In the genomic region with DNA sequence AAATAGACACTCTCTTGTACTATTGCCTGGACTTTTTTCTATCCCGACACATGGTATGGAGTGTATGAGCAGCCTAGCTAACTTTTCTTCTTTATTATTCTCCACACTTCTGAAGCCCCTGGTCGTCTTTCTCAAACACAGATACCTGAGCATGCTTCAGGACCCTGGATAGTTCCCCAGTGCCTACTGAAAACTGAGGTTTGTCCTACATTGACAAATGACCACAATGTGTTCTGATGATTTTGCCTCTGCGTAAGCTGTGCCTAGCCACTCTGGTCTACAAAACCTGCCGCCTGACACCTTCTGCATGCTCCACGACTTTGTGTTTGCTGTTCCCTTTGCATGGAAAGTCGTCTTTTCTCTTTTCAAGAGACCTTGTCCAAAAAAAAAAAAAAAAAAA, we compare ENCODE assay signal across 13 mouse cellular contexts. TPM values are rescaled to one million over a fixed set of nuclear protein-coding genes. Genes with fewer than 3 reads are reported as not detected.
A peak's percentile ranks its signal among the peaks of the same experiment; 100 is the strongest.
DNase-seq lines count a peak whose midpoint lies in the region; ATAC-seq and TF ChIP-seq lines count a peak whose summit lies in the region.
"Had no signal": no experiment of that assay in that cellular context is flagged by ENCODE, and none has a peak within 500 bp of the region (broad histone marks: within the 10 kb centered on the region; RNA-seq: fewer than 3 reads in every experiment).

No protein-coding gene starts in this region.

- WGBS in lung, embryonic 14.5 days: 36% methylated on average over 6 of the region's 6 CpGs
- 42% methylated on average over 6 of the region's 6 CpGs for WGBS in lung, adult 2 months
- WGBS in limb, embryonic 11.5 days: 63% methylated on average over 6 of the region's 6 CpGs
- 55% methylated on average over 6 of the region's 6 CpGs for WGBS in hindbrain, embryonic 14.5 days

- no peak overlapping the region for H3K9ac ChIP-seq in lung, embryonic 14.5 days
- no peak overlapping the region for H3K9ac ChIP-seq in limb, embryonic 11.5 days (ENCODE audit: low read length)
- no peak overlapping the region for H3K9ac ChIP-seq in hindbrain, embryonic 14.5 days

- H3K27me3 ChIP-seq in lung, embryonic 14.5 days (ENCODE audit: insufficient read depth, low read length): no peaks in the 10 kb centered on the region
- no peaks in the 10 kb centered on the region for H3K27me3 ChIP-seq in limb, embryonic 11.5 days (ENCODE audit: control insufficient read depth, insufficient read depth, low read length)
- H3K27me3 ChIP-seq in hindbrain, embryonic 14.5 days (ENCODE audit: control insufficient read depth, insufficient read depth, low read length): no peaks in the 10 kb centered on the region

- DNase-seq in adrenal gland, postnatal 10 days: peak; percentile 41
- DNase-seq in adrenal gland, postnatal 4 days (ENCODE audit: low spot score in 2 of 2): no peak
- DNase-seq in lung, embryonic 14.5 days: peak; percentile 80
- DNase-seq in lung, adult 2 months: no peak
- DNase-seq in R1 (ENCODE audit: low read depth, low spot score): peak; percentile 62
- DNase-seq in limb, embryonic 11.5 days (ENCODE audit: low spot score): peak; percentile 80
- no peak for DNase-seq in hindbrain, embryonic 14.5 days (ENCODE audit: low spot score)
- DNase-seq: cerebellum, adult 11 months; kidney, adult 8-10 months had no signal

- no peak overlapping the region for H3K4me2 ChIP-seq in lung, embryonic 14.5 days
- no peak overlapping the region for H3K4me2 ChIP-seq in limb, embryonic 11.5 days (ENCODE audit: low read depth, severe bottlenecking)
- no peak overlapping the region for H3K4me2 ChIP-seq in hindbrain, embryonic 14.5 days (replicated peaks)

- no peak overlapping the region for H3K27ac ChIP-seq in lung, embryonic 14.5 days (ENCODE audit: low read depth)
- H3K27ac ChIP-seq in limb, embryonic 11.5 days (replicated peaks; ENCODE audit: low read depth, low read length): no peak overlapping the region
- no peak overlapping the region for H3K27ac ChIP-seq in hindbrain, embryonic 14.5 days
- H3K27ac ChIP-seq: macrophage had no signal

- TF ChIP-seq CTCF in lung, embryonic 14.5 days (IDR thresholded peaks at IDR 0.05; ENCODE audit: low read depth): no peak
- no peak for TF ChIP-seq CTCF in lung, adult 2 months (IDR thresholded peaks at IDR 0.05; ENCODE audit: insufficient read depth, low read length)

- H3K36me3 ChIP-seq in lung, embryonic 14.5 days (ENCODE audit: insufficient read depth): no peaks in the 10 kb centered on the region
- no peaks in the 10 kb centered on the region for H3K36me3 ChIP-seq in limb, embryonic 11.5 days (ENCODE audit: control insufficient read depth, insufficient read depth, low read length)
- no peaks in the 10 kb centered on the region for H3K36me3 ChIP-seq in hindbrain, embryonic 14.5 days (replicated peaks; ENCODE audit: control insufficient read depth, insufficient read depth)

- TF ChIP-seq POLR2A in lung, adult 2 months (IDR thresholded peaks at IDR 0.05; ENCODE audit: borderline replicate concordance, extremely low read depth, low read depth, low read length): no peak

- no peaks in the 10 kb centered on the region for H3K4me1 ChIP-seq in lung, embryonic 14.5 days (ENCODE audit: insufficient read depth)
- no peaks in the 10 kb centered on the region for H3K4me1 ChIP-seq in lung, adult 2 months (ENCODE audit: control insufficient read depth, insufficient read depth, low read length)
- no peaks in the 10 kb centered on the region for H3K4me1 ChIP-seq in limb, embryonic 11.5 days (ENCODE audit: control insufficient read depth, insufficient read depth, low read length)
- H3K4me1 ChIP-seq in hindbrain, embryonic 14.5 days (replicated peaks; ENCODE audit: control insufficient read depth, insufficient read depth, low read length): no peaks in the 10 kb centered on the region

- H3K9me3 ChIP-seq in lung, embryonic 14.5 days (ENCODE audit: low read depth, low read length): no peaks in the 10 kb centered on the region
- no peaks in the 10 kb centered on the region for H3K9me3 ChIP-seq in limb, embryonic 11.5 days (ENCODE audit: control insufficient read depth, low read length)
- no peaks in the 10 kb centered on the region for H3K9me3 ChIP-seq in hindbrain, embryonic 14.5 days (ENCODE audit: control insufficient read depth, low read length)

- H3K4me3 ChIP-seq in lung, embryonic 14.5 days (ENCODE audit: low read depth, low read length): no peak overlapping the region
- H3K4me3 ChIP-seq in lung, adult 2 months (replicated peaks; ENCODE audit: extremely low read depth, low read depth, low read length): no peak overlapping the region
- H3K4me3 ChIP-seq in limb, embryonic 11.5 days (ENCODE audit: low read depth, low read length): no peak overlapping the region
- no peak overlapping the region for H3K4me3 ChIP-seq in hindbrain, embryonic 14.5 days (replicated peaks; ENCODE audit: low read length)

- no peak for ATAC-seq in lung, embryonic 14.5 days (ENCODE audit: insufficient read depth)
- ATAC-seq in limb, embryonic 11.5 days (ENCODE audit: insufficient number of reproducible peaks, low FRiP score, low TSS enrichment, low read depth): no peak
- no peak for ATAC-seq in cerebellum, adult (ENCODE audit: insufficient number of reproducible peaks, low FRiP score, low TSS enrichment)
- ATAC-seq in hindbrain, embryonic 14.5 days (ENCODE audit: low FRiP score): no peak

RNA-seq across cellular contexts. Expression of gene Tph2, which starts 41.2 kb away (rescaled TPM):
- total RNA-seq in adrenal gland, postnatal 10 days (2021): not detected
- total RNA-seq in adrenal gland, postnatal 4 days (2021): under 1 TPM; 0.11 to 0.14 TPM
- polyA plus RNA-seq in lung, embryonic 14.5 days (2014; fragmentation: Nextera tagmentation; extraction: Ambion mirVana): 0.09 TPM in 1 of 2 replicates, not detected in the other
- polyA plus RNA-seq in lung, adult 2 months (2012; rRNA removed): not detected in 2 replicates
- polyA plus RNA-seq in limb, embryonic 11.5 days (2014; fragmentation: Nextera tagmentation; extraction: Ambion mirVana): 0.05 TPM in 1 of 2 replicates, not detected in the other
- polyA plus RNA-seq in hindbrain, embryonic 14.5 days (2014; fragmentation: Nextera tagmentation; extraction: Ambion mirVana): 6.7 and 10.8 TPM in 2 replicates
- total RNA-seq: gastrocnemius, postnatal 4 days; neutrophil, adult 5-6 weeks had no signal
- polyA plus RNA-seq: macrophage had no signal

Comparison
In these comparisons a context has a peak if more than half of its experiments do, and no peak if none do; other contexts are left out.
1. DNase-seq: peak in adrenal gland, postnatal 10 days (single experiment), lung, embryonic 14.5 days (single experiment), R1 (single experiment) and limb, embryonic 11.5 days (single experiment); none in adrenal gland, postnatal 4 days (0 of 2), lung, adult 2 months (single experiment) and hindbrain, embryonic 14.5 days (single experiment).